Mouse (Mus musculus) heart, adult 11 months (tissue): Measurements from ENCODE around the gene Gpr108.

Experiments used
- DNase-seq: peaks from one replicate; pipeline ENCODE4 v3.0.0; 2022

Gpr108 gene

DNA sequence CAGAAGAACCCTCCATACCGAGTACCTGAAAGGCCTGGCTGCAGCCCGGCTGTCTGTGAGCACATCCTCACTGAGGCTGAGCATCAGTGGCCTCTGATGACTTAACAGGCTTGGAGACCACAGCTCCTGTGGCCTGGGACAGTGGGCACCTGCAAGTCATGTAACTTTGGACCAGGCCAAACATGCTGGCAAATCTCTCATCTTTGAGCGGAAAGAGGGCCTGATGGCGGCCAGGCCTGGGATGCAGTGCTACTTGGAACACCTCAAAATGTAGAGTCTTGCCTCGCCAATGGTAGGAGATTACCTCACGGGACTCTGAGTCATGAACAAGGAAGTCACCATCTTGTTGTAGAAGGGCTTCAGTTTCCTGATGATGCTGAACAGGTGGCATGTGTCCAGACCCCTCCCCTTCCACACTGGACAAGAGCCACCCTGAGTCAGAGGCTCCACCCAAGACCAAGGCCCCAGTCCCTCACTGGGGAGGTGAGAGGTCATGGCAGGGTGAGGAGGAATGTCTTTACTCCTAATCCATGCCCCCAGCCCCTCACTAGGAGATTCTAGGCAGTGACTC is 19.4 kb upstream of the Gpr108 start:
- DNase-seq, result peak; percentile 96

DNA sequence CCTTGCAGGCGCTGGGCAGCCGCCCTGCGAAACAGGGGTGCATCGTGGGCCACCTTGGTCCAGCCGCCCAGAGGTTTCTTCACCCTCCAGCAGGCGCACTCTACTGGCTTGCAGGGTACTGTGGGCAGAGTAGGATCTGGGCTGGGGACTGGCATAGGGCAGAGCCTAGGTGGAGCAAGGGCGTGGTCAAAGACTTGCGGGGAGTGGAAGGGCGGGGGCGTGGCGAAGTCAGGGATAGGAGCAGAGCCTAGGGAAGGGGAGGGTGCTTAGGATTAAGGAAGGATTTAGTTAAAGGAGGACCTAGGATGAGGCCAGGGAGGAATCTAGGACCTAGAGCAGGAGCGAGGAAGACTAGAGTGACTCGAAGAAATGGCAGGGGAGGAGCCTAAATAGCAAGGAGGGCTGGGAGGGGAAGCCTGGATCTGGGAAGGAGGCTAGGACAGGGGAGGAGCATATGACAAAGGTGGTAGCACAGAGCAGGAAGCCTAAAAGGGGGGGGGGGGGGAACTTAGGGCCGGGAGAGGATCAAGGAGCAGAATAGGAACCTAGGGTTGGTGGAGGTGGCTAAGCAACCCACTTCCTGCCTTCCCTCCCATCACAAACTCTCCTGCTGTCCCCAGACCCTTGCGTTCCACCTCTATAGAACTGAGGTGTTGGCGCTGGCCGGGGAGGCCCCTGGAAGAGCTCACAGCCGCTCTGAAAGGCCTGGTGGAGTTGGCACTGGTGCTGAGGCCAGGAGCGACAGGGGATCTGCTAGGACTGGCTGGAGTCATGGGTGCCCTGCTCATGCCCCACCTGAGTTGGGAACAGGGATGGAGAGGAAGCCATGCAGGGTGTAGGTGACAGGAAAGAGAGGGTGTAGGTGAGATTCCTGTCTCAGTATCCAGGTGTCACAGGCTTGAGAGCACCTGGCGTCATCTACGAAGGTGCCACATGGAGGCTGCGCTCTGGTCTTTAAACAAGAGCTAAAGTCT is 17.0 kb upstream of the Gpr108 start:
- peak; percentile 99 for DNase-seq

DNA sequence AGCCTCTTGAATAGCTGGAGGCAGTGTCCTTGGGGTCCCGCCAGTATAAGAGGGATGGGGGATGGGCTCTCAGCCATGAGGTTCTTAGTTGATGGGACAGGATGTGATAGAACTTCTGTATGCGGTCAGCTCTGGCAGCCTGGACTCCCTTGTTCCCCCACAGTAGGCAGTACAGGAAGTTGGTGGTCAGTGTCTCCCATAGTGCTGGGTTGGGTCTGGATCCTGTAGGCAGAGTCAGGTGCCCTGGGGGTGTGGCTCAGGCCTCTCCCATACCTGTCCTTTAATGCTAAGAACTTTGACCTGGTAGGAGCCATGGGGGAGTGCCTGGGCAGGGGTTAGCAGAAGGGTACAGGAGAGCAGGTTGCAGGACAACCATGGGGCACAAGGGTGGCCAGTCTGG is 15.9 kb upstream of the Gpr108 start:
- DNase-seq, result peak; percentile 96

DNA sequence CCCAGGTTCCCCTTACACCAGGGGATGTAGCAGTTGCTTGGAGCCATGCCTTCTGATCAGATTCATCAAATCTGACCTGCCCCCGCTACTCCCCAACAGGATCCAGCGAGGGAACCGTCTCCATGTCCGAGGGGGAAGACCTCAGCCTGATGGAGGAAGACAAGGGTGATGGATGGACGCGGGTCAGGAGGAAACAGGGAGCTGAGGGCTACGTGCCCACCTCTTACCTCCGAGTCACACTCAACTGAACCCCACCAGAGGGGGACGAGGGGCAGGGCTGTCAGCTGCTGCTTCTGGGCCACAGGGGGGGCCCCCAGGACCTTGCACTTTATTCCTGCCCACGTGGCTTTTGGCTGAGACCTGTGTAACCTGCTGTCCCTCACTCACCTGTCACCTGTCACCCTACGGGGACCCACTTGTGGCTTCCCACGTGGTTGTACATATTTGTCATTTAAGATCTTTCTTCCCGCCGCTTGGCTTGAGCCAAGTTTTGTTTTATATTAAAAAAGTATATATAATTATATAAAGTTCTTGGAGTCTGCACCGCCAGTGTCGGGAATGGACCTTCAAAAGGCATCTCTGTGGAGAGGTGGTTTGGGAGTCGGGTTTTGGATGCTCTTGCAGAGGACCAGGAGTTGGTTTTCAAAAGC is 14.8 kb upstream of the Gpr108 start:
- peak; percentile 89 for DNase-seq

DNA sequence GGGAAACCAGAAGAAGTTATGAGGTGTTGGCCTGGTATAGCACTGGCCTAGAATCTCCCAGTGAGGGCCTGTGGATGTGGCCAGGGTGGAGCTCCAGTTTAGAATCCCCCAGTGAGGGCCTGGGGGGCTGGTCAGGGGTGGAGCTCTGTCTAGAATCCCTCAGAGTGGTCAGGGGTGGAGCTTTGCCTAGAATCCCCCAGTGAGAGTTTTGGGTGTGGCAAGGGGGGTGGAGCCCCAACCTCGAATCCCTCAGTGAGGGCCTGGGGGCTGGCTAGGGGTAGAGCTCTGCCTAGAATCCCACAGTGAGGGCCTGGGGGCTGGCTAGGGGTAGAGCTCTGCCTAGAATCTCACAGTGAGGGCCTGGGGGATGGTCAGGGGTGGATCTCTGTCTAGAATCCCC is 13.6 kb upstream of the Gpr108 start:
- peak; percentile 95 for DNase-seq

DNA sequence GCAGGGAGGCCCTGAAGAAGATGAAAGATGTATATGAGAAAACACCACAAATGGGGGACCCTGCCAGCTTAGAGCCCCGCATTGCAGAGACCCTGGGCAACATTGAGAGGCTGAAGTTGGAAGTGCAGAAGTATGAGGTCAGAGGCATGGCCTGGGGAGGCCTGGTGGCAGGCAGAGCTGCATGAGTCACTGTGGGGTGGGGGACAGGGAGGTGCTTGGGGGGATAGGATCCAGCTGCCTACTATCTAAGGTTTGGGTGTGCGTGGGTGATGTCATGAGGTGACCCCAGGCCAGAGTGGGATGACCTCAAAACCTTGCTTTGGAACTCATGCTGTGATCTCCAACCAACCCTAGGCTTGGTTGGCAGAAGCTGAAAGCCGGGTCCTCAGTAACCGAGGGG is 13.0 kb upstream of the Gpr108 start:
- peak; percentile 96 for DNase-seq

DNA sequence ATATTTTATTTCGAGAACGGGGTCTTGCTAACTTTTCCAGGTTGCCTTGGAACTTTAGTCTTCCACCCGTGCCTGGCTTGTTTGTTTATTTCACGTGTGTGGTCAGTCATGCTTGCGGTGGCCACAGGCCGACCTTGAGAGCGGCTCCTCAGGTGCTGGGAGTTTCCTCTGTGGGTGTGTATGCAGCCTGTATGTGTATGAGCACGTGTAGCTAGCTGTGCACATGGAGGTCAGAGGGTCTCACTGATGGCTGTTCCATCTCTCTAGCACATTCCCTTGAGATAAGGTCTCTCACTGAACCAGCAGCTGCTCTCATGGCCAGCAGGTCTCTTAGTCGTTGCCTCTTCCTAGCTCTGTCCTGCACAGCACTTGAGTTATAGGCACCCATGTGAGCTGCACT is 12.1 kb upstream of the Gpr108 start:
- peak; percentile 91 for DNase-seq

DNA sequence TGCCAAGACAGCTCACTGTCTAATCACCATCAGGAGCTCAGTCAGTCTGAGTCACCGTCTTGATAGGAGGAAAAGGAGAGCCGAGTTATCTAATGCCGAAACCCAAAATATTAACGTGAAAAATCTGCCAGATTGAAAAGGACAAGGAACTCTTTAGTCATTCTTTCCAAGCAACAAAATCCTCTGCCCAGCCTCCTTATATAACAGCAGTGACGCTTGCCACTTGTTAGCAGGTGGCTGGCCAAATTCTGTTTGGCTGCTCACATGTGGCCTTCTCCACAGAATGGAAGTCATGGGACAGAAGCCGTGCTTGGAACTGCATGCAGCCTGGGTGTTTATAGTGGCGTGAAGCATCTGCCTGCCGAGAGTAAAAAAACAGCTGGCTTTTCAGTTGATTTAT is 11.5 kb upstream of the Gpr108 start:
- DNase-seq, result peak; percentile 99

DNA sequence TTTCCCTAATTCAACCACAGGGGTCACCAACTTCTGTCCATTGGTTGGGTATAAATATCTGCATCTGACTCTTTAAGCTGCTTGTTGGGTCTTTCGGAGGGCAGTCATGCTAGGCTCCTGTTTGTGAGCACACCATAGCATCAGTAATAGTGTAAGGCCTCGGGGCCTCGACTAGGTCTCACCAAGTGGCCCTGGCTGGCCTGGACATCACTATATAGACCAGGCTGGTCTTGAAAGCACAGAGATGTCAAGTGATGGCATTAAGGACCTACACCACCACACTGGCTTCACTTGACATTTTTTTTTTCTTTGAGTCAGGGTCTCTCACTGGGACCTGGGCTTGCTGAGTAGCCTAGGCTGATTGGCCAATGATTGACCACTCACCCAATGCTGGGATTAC is 9.9 kb upstream of the Gpr108 start:
- DNase-seq, result peak; percentile 82

DNA sequence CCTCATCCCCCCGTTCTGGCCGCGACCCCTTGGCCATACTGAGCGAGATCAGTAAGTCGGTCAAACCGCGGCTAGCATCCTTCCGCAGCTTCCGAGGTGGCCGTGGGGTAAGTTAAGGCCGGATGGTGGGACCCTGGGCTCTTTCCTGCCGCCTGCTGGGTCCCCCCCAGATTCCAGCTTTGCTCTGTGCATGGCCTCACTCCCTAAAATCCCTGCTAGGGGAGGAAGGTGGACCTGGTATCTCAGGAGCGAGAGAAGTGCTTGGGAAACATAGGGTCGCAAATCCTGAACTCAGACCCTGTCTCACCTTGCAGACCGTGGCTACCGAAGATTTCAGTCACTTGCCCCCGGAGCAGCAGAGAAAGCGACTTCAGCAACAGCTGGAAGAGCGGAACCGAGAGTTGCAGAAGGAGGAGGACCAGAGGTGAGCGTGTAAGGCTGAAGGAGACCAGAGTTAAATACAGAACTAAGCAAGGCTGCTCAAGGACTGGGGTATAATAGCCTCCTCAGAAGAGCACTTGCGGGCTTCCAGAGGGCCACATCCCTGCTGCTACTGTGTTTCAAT is 8.8 kb upstream of the Gpr108 start:
- DNase-seq, result peak; percentile 91

DNA sequence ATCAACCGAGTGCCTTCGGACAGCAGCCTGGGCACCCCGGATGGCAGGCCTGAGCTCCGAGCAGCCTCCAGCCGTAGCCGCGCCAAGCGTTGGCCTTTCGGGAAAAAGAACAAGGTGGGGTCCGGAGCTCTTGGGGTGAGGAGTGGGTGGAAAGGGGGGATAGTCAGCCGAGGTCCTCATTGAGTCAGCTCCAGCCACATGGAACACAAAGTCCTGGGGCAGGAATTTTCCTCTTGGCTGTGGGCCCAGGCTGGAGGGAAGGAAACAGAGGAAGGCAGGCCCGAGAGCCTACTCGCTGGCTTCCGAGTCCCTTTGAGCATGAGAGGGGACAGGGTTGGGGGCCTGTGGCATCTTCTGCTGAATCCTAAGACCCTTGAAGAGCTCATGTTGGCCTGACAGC is 7.1 kb upstream of the Gpr108 start:
- peak; percentile 98 for DNase-seq

DNA sequence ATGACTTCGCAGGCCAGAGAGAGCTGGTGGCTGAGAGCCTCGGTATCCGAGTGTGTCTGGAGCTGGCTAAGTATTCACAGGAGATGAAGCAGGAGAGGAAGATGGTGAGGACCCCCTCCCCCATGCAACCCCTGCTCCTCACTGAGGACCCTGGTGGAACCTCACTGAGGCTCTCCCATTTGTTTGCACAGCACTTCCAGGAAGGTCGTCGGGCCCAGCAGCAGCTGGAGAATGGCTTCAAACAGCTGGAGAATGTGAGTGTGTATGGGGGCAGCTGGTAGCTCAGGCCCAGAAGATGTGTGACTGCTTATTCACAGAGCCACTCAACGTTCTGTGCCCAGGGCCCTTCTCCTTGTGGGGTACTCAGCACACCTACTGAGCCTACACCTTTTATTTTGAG is 5.1 kb upstream of the Gpr108 start:
- peak; percentile 88 for DNase-seq

DNA sequence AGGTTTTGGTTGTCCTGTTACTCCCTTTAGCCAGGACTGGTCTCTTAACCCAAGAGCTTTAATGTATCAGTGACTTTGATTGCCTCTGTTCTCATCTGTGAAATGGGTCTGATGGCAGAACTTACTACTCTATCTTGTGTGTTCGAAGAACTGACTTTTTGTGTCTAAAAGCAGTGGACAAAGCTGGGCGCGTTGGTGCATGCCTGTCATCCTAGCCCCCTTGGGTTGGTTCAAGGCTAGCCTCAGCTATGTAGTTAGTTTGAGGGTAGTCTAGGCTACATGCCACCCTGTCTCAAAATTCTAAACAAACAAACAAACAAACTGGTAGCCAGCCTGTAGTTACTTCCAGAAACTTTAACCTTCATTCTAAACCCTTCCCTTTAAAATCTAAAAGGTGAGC is 3.2 kb upstream of the Gpr108 start:
- peak; percentile 73 for DNase-seq

DNA sequence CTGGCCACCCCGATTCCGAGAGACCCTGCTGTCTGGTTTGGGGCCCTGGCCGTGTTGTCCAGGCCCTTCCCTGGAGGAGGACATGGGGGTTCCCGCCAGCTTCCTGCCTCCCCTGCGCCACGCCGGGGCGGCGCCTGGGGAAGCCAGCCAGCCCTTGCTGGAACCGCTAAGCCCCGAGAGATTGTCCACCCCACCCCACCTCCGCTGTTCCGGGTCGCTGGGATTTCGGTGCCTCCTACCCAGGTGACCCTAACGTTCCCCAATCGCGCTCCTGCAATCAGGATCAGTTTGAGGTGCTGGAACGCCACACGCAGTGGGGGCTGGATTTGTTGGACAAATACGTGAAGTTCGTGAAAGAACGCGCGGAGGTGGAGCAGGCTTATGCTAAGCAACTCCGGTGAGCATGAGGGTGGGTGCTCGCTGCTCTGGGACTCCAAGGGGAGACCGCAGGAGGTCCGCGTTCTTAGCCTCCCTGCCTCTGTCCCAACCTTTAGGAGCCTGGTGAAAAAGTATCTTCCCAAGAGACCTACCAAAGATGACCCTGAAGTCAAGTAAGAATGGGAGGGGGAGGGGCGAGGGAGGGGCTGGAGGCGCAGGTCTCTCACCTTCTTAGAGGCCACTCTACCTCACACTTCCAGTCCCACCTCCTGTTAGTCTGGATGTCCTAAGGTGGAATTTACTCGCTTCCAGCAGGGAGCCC is 2.4 kb upstream of the Gpr108 start:
- peak; percentile 99 for DNase-seq

DNA sequence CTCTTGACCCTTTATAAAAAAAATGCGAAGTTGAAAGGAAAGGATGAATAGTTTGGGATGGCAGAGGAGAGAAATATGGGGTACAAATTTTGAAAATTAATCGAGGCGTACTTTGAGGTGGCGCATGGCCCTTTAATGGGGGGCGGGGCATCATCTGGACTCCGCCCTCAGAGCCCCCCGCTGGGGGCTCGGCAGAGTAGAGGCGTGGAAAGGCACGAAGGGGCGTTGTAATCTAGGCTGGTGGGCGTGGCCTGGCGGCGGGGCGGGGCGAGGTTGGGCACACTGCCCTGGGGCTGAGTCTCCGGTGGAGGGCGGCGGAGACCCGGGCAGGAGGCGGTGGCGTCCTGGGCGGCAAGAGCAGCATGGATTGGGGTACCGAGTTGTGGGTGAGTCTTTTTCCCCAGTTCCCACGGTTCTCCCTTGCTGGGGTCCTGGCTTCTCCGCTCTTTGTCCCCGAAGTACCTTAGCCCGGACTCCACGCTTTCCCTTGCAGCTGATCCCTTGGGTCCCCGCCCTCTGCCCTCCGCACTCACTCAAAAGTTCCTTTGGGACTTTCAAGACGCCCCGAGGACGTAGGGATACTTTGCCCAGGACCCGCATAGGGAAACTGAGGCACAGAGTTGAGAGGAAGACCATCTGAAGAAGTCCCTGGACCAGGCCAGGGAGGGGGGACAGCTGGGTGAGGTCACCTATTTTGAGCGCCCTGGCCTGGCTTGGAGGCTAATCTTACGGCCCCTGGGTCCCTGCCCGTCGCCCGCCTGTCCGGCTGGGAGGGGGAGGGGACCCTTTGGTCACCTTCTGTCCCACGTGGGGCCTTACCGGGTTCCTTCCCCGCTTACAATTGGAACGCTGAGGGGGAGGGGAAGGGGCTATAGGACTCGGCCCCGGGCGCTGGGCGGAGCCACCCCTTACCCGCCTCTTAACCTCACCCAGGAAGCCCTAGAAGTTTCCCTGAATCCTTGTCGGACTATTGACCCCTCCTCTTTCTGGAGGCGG is 1.2 kb upstream of the Gpr108 start, which contains the start of gene Trip10:
Gene Trip10 (plus strand): TSS at position 270 of the 996 bp plus-strand sequence.
- peak; percentile 99 for DNase-seq

DNA sequence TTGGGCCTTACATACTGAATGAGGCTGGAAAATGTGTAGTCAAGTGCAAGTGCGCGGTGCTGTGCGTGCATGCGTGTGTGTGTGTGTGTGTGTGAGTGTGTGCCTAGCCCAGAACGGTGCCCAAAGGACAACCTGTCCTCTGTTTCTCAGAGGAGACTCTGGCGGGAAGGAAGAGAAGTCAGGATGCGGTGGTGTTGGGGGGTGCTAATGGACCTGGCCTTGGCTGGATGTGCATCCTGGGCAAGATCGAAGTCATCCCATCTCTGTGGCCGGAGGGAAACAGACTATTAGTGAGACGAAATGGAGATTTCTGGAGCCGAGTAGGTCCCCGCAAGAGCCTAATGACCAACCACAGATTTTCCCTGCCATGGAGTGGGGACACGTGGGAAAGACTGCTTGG is 525 bp upstream of the Gpr108 start:
- peak; percentile 95 for DNase-seq

DNA sequence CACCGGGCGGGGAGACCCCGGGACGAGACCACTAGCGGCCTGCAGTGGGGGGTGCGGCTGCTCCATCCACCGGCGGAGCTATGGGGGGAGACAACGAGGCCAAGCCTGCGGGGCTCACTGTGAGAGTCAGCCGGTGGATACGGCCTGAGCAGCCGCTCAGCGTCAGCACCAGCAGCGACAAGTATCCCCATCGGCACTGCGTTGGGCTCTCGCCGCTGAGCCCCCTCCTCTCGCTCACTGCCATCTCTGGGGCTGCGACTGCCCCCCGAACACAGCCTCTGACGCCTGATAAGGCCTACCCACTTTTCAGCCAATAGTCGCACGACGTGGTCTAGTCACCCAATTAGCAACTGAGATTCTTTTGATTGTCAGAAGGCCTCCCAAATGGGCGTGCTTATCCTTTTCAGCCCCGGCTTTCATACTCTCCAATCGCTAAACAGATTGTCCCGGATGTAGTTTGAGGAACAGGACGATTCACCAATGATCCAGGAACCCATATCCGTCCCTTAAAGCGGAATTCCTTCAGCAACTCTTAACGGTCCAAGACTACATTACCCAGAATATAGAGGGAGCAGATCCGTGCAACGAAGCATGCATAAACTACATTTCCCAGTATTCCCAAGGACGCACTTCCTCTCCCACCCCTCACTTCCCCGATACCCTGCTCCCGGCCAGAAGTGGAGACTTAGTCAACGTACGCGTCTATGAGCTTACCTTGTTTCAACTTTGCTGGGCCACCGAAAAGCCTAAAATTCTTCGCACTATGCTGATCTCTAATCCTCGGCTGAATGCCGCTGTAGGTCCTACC is 649 bp downstream of the Gpr108 start:
- peak; percentile 100 for DNase-seq

DNA sequence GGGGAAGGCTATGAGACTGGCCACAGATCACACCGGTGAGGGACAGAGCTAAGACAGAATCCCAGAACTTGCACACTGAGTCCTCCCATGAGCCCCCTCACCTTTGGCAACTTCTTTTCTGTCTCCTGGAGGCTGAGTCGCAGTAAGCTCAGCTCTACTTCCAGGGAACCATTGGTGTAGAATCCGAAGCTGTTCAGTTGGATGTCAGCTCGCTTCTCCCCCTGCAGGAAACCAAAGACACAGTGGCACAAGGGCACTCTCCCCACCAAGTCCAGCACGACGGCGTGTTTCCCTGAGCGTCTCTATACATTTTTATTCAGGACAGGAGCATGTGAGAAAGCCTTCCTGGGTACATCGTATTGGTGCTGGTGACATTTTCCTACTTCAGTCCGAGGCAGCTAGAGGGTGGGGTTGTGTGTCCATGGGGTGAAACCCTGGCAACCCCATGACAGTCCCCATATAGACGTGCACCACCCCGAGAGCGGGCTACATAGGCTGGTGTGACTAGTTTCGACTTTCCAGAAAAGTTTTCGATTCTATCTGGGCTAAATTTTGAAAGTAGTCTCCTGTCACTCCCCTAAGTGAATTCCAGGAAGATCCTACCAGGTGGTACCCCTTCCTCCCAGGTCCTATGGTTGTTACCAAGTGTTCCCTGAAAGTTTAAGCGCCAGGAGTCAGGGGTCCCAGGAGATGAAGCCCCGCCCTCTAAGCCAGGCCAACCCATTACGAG is 1.4 kb downstream of the Gpr108 start:
- DNase-seq, result no peak

DNA sequence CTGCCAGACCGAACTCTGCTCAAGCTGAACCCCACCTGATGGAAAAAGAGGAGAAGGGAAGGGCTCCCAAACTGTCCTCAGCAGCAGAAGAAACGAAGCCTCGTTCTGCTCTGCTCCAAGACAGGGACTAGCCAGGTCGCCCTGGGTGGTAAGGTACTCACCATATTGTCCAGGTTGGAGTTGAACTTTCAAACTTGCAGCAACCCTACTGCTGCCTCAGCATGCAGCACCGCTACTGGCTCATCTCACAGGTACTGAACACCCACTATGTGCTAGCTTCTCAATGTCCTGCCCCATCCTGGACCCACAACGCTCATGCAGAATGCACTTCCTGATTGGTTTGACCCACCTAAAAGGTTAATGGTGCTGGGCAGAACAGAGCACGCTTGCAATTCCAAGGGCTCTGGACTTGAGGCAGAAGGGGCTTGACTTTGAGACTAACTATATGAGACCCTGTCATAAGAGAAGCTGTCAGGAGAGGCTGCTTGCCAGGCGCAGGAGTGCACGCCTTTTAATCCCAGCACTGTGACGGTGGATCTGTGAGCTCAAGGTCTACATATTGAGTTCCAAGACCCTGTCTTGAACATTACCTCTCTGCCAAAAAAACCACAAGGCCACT is 2.8 kb downstream of the Gpr108 start:
- DNase-seq, result peak; percentile 90
